ENCODE assay signal across 29 mouse cellular contexts in the genomic region with DNA sequence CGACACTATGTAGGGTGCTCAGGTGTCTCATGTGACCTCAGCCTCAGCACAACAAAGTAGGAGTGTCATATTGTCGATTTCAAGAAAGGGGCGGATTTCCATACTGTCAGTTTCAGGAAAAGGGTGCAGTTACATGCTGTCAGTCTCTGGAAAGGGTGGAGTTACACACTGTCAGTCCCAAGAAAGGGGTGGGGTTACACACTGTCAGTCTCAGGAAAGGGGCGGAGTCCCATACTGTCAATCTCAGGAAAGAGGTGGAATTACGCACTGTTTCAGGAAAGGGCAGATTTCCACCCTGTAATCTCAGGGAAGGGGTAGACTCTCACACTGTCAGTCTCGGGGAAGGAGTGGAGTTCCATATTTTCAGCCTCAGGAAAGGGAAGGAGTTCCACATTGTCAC. TPM values are rescaled to one million over a fixed set of nuclear protein-coding genes. Genes with fewer than 3 reads are reported as not detected.
DNase-seq lines count a peak whose midpoint lies in the region; ATAC-seq and TF ChIP-seq lines count a peak whose summit lies in the region.
"Had no signal": no experiment of that assay in that cellular context is flagged by ENCODE, and none has a peak within 500 bp of the region (broad histone marks: within the 10 kb centered on the region; RNA-seq: fewer than 3 reads in every experiment).

No protein-coding gene starts in this region.

- no peaks in the 10 kb centered on the region for H3K9me3 ChIP-seq in forebrain, embryonic 11.5 days (ENCODE audit: control insufficient read depth, low read length)
- no peaks in the 10 kb centered on the region for H3K9me3 ChIP-seq in forebrain, embryonic 16.5 days (ENCODE audit: control insufficient read depth, low read length)
- H3K9me3 ChIP-seq in hindbrain, postnatal 0 days (ENCODE audit: low read length), result no peaks in the 10 kb centered on the region
- H3K9me3 ChIP-seq in hindbrain, embryonic 11.5 days (ENCODE audit: control insufficient read depth, low read length), result no peaks in the 10 kb centered on the region
- no peaks in the 10 kb centered on the region for H3K9me3 ChIP-seq in midbrain, embryonic 16.5 days (replicated peaks; ENCODE audit: control insufficient read depth, low read length, poor library complexity, severe bottlenecking)
- no peaks in the 10 kb centered on the region for H3K9me3 ChIP-seq in midbrain, embryonic 11.5 days (ENCODE audit: control insufficient read depth, low read length)
- H3K9me3 ChIP-seq: embryonic facial prominence, embryonic 15.5 days; limb, embryonic 12.5 days; neural tube, embryonic 13.5 days had no signal

- peak; percentile 28 for DNase-seq in forebrain, embryonic 11.5 days (ENCODE audit: low spot score)
- DNase-seq in hindbrain, postnatal 0 days (ENCODE audit: low spot score), result no peak
- DNase-seq in hindbrain, embryonic 11.5 days (ENCODE audit: low spot score), result no peak
- DNase-seq in midbrain, embryonic 11.5 days (ENCODE audit: low spot score, missing footprints), result no peak
- DNase-seq in thymus, postnatal 10 days (ENCODE audit: low spot score in 2 of 2), result no peak
- DNase-seq: adrenal gland, adult 2 months; adrenal gland, postnatal 36 days; cerebellum, adult 18-20 months; cerebellum, postnatal 10 days; gastrocnemius, adult 2 months; gastrocnemius, postnatal 36 days; heart, adult 18-20 months; heart, postnatal 36 days; kidney, adult 9 months; kidney, postnatal 14 days; lung, postnatal 14 days; right cerebral cortex, postnatal 4 days; thymus, adult 2 months; thymus, postnatal 4 days had no signal

- H3K27me3 ChIP-seq in forebrain, embryonic 11.5 days (ENCODE audit: control insufficient read depth, insufficient read depth, low read length), result no peaks in the 10 kb centered on the region
- no peaks in the 10 kb centered on the region for H3K27me3 ChIP-seq in forebrain, embryonic 16.5 days (replicated peaks; ENCODE audit: control insufficient read depth, insufficient read depth, low read length)
- no peaks in the 10 kb centered on the region for H3K27me3 ChIP-seq in hindbrain, postnatal 0 days (ENCODE audit: insufficient read depth, low read length)
- no peaks in the 10 kb centered on the region for H3K27me3 ChIP-seq in hindbrain, embryonic 11.5 days (ENCODE audit: control insufficient read depth, insufficient read depth, low read length)
- H3K27me3 ChIP-seq in midbrain, embryonic 16.5 days (ENCODE audit: control insufficient read depth, insufficient read depth, low read depth, low read length), result no peaks in the 10 kb centered on the region
- H3K27me3 ChIP-seq in midbrain, embryonic 11.5 days (ENCODE audit: control insufficient read depth, insufficient read depth, low read length), result no peaks in the 10 kb centered on the region
- H3K27me3 ChIP-seq: embryonic facial prominence, embryonic 15.5 days; limb, embryonic 12.5 days; neural tube, embryonic 13.5 days had no signal

- H3K4me2 ChIP-seq in forebrain, embryonic 11.5 days (ENCODE audit: low read depth, low read length, severe bottlenecking), result no peak overlapping the region
- H3K4me2 ChIP-seq in forebrain, embryonic 16.5 days (ENCODE audit: low read length), result no peak overlapping the region
- H3K4me2 ChIP-seq in hindbrain, postnatal 0 days (ENCODE audit: low read depth, low read length), result no peak overlapping the region
- no peak overlapping the region for H3K4me2 ChIP-seq in hindbrain, embryonic 11.5 days (replicated peaks; ENCODE audit: low read depth, low read length)
- H3K4me2 ChIP-seq in midbrain, embryonic 16.5 days (ENCODE audit: low read length), result no peak overlapping the region
- H3K4me2 ChIP-seq in midbrain, embryonic 11.5 days, result no peak overlapping the region
- H3K4me2 ChIP-seq: embryonic facial prominence, embryonic 15.5 days; heart, embryonic 11.5 days; limb, embryonic 12.5 days; neural tube, embryonic 13.5 days had no signal

- WGBS in forebrain, embryonic 11.5 days, result 88% methylated on average over 6 of the region's 6 CpGs
- WGBS in forebrain, embryonic 16.5 days, result 90% methylated on average over 6 of the region's 6 CpGs
- 90% methylated on average over 6 of the region's 6 CpGs for WGBS in hindbrain, postnatal 0 days
- WGBS in hindbrain, embryonic 11.5 days, result 89% methylated on average over 6 of the region's 6 CpGs
- 96% methylated on average over 6 of the region's 6 CpGs for WGBS in midbrain, embryonic 16.5 days
- 87% methylated on average over 6 of the region's 6 CpGs for WGBS in midbrain, embryonic 11.5 days

- H3K4me1 ChIP-seq in forebrain, embryonic 11.5 days (replicated peaks; ENCODE audit: control insufficient read depth, insufficient read depth, low read length), result no peaks in the 10 kb centered on the region
- H3K4me1 ChIP-seq in forebrain, embryonic 16.5 days (replicated peaks; ENCODE audit: control insufficient read depth, insufficient read depth, low read length), result no peaks in the 10 kb centered on the region
- H3K4me1 ChIP-seq in hindbrain, postnatal 0 days (ENCODE audit: insufficient read depth, low read length), result no peaks in the 10 kb centered on the region
- no peaks in the 10 kb centered on the region for H3K4me1 ChIP-seq in hindbrain, embryonic 11.5 days (replicated peaks; ENCODE audit: control insufficient read depth, insufficient read depth, low read length)
- H3K4me1 ChIP-seq in midbrain, embryonic 16.5 days (ENCODE audit: control insufficient read depth, insufficient read depth, low read length), result no peaks in the 10 kb centered on the region
- no peaks in the 10 kb centered on the region for H3K4me1 ChIP-seq in midbrain, embryonic 11.5 days (ENCODE audit: control insufficient read depth, insufficient read depth, low read length)
- H3K4me1 ChIP-seq: embryonic facial prominence, embryonic 15.5 days; limb, embryonic 12.5 days; neural tube, embryonic 13.5 days had no signal

- H3K36me3 ChIP-seq in forebrain, embryonic 11.5 days (ENCODE audit: control insufficient read depth, insufficient read depth, low read length), result no peaks in the 10 kb centered on the region
- H3K36me3 ChIP-seq in forebrain, embryonic 16.5 days (ENCODE audit: control insufficient read depth, insufficient read depth), result no peaks in the 10 kb centered on the region
- no peaks in the 10 kb centered on the region for H3K36me3 ChIP-seq in hindbrain, postnatal 0 days (ENCODE audit: insufficient read depth, low read length)
- no peaks in the 10 kb centered on the region for H3K36me3 ChIP-seq in hindbrain, embryonic 11.5 days (ENCODE audit: control insufficient read depth, insufficient read depth, low read length)
- no peaks in the 10 kb centered on the region for H3K36me3 ChIP-seq in midbrain, embryonic 16.5 days (ENCODE audit: control insufficient read depth, insufficient read depth, low read length)
- no peaks in the 10 kb centered on the region for H3K36me3 ChIP-seq in midbrain, embryonic 11.5 days (ENCODE audit: control insufficient read depth, insufficient read depth, low read length)
- H3K36me3 ChIP-seq: embryonic facial prominence, embryonic 15.5 days; limb, embryonic 12.5 days; neural tube, embryonic 13.5 days had no signal

- no peak overlapping the region for H3K9ac ChIP-seq in forebrain, embryonic 11.5 days (ENCODE audit: low read length)
- no peak overlapping the region for H3K9ac ChIP-seq in forebrain, embryonic 16.5 days (replicated peaks; ENCODE audit: low read depth, low read length)
- no peak overlapping the region for H3K9ac ChIP-seq in hindbrain, postnatal 0 days (replicated peaks; ENCODE audit: low read length)
- H3K9ac ChIP-seq in hindbrain, embryonic 11.5 days (ENCODE audit: low read depth, low read length), result no peak overlapping the region
- no peak overlapping the region for H3K9ac ChIP-seq in midbrain, embryonic 16.5 days (ENCODE audit: low read depth, low read length)
- no peak overlapping the region for H3K9ac ChIP-seq in midbrain, embryonic 11.5 days (ENCODE audit: low read length)
- H3K9ac ChIP-seq: embryonic facial prominence, embryonic 15.5 days; limb, embryonic 12.5 days; neural tube, embryonic 13.5 days had no signal

- no peak overlapping the region for H3K4me3 ChIP-seq in forebrain, embryonic 11.5 days (ENCODE audit: low read depth, low read length)
- no peak overlapping the region for H3K4me3 ChIP-seq in forebrain, embryonic 16.5 days (replicated peaks; ENCODE audit: low read length)
- no peak overlapping the region for H3K4me3 ChIP-seq in hindbrain, postnatal 0 days (ENCODE audit: low read length)
- H3K4me3 ChIP-seq in hindbrain, embryonic 11.5 days (ENCODE audit: low read depth, low read length), result no peak overlapping the region
- H3K4me3 ChIP-seq in midbrain, embryonic 16.5 days (ENCODE audit: low read depth, low read length), result no peak overlapping the region
- no peak overlapping the region for H3K4me3 ChIP-seq in midbrain, embryonic 11.5 days (ENCODE audit: low read depth, low read length)
- H3K4me3 ChIP-seq: embryonic facial prominence, embryonic 15.5 days; gastrocnemius, adult 2 months; limb, embryonic 12.5 days; neural tube, embryonic 13.5 days had no signal

- no peak for TF ChIP-seq CTCF in hindbrain, postnatal 0 days (IDR thresholded peaks at IDR 0.05; ENCODE audit: low read depth)

- no peak overlapping the region for H3K27ac ChIP-seq in forebrain, embryonic 11.5 days (ENCODE audit: low read depth, low read length)
- H3K27ac ChIP-seq in forebrain, embryonic 16.5 days (ENCODE audit: low read length), result no peak overlapping the region
- no peak overlapping the region for H3K27ac ChIP-seq in hindbrain, postnatal 0 days
- H3K27ac ChIP-seq in hindbrain, embryonic 11.5 days (ENCODE audit: low read depth, low read length), result no peak overlapping the region
- no peak overlapping the region for H3K27ac ChIP-seq in midbrain, embryonic 16.5 days (ENCODE audit: low read length)
- H3K27ac ChIP-seq in midbrain, embryonic 11.5 days (ENCODE audit: low read depth, low read length), result no peak overlapping the region
- H3K27ac ChIP-seq: embryonic facial prominence, embryonic 15.5 days; gastrocnemius, adult 2 months; limb, embryonic 12.5 days; neural tube, embryonic 13.5 days had no signal

- 0 out of 2 replicates have a peak, but pooled peaks have one; percentile 36 for ATAC-seq in forebrain, embryonic 11.5 days (replicated peaks; ENCODE audit: low FRiP score)
- ATAC-seq in forebrain, embryonic 16.5 days, result no peak
- 0 out of 2 replicates have a peak, but pooled peaks have one; percentile 45 for ATAC-seq in hindbrain, postnatal 0 days
- no peak for ATAC-seq in hindbrain, embryonic 11.5 days (ENCODE audit: low FRiP score)
- ATAC-seq in midbrain, embryonic 16.5 days, result 0 out of 2 replicates have a peak, but pooled peaks have one; percentile 39
- ATAC-seq in midbrain, embryonic 11.5 days (ENCODE audit: low FRiP score), result no peak
- ATAC-seq: activated CD4-positive, CD25-positive, alpha-beta regulatory T cell, adult 4 months; intestine, embryonic 16.5 days had no signal

RNA-seq across cellular contexts. Expression of a gene that starts 51.9 kb away (rescaled TPM):
- 0.69 and 1.3 TPM in 2 replicates for polyA plus RNA-seq in forebrain, embryonic 11.5 days (2014; fragmentation: Nextera tagmentation; extraction: Ambion mirVana)
- polyA plus RNA-seq in forebrain, embryonic 16.5 days (2015; fragmentation: Nextera tagmentation; extraction: Ambion mirVana), result 18.5 and 23.1 TPM in 2 replicates
- total RNA-seq in hindbrain, postnatal 0 days (2014; rRNA removed), result 12.4 and 18.5 TPM in 2 replicates
- 12.8 and 12.9 TPM in 2 replicates for polyA plus RNA-seq in hindbrain, postnatal 0 days (2015; fragmentation: Nextera tagmentation; extraction: Ambion mirVana)
- polyA plus RNA-seq in hindbrain, embryonic 11.5 days (2014; fragmentation: Nextera tagmentation; extraction: Ambion mirVana), result 4.0 and 6.4 TPM in 2 replicates
- 25.9 and 38.6 TPM in 2 replicates for polyA plus RNA-seq in midbrain, embryonic 16.5 days (2015; fragmentation: Nextera tagmentation; extraction: Ambion mirVana)
- 2.2 and 2.3 TPM in 2 replicates for polyA plus RNA-seq in midbrain, embryonic 11.5 days (2014; fragmentation: Nextera tagmentation; extraction: Ambion mirVana)
- total RNA-seq: common myeloid progenitor, adult 5-6 weeks; heart, adult 18-20 months; heart, postnatal 36 days; liver, adult 2 months had no signal
- polyA plus RNA-seq: liver, adult 2 months had no signal

Comparison
In these comparisons a context has a peak if more than half of its experiments do, and no peak if none do; other contexts are left out.
1. ATAC-seq: peak in forebrain, embryonic 11.5 days (single experiment), hindbrain, postnatal 0 days (single experiment) and midbrain, embryonic 16.5 days (single experiment); none in forebrain, embryonic 16.5 days (single experiment), hindbrain, embryonic 11.5 days (single experiment) and midbrain, embryonic 11.5 days (single experiment).